Mouse (Mus musculus): ENCODE measurements at regions not wholly inside any gene's neighbourhood (a gene's known extent, or its start where the extent isn't known, plus 50 kb on each side); places are given as distances from the start of the nearest gene placed in this dataset.

DNA sequence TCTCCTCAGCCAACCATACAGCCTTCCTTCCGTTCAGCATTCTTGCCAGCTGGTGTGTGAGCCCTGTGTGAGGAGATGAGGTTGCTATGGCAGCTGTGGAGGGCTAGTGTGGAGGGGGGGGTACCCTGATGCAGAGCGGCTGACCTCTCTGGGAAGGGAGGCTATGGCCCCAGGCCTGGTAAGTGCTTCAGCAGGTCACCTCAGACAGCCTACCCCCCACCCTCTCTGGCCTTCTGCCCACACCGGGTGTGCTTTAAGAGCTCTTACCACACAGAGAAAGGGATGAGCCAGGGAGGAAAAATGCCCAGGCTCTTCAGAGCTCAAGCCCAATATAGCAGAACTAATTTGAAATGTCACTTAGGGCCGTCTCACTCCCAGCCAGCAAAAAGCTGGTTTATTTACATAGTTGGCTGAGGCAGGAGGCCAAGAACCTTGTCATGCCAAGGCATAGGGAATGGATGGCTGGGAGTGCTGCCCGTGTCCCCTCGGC is 69.1 kb upstream of the Pja1 start:
- DNase-seq: no peak

GRCm38 (mm10) chrX:99539684-99540083 is 68.6 kb upstream of the Pja1 start:
- no peak for DNase-seq

GRCm38 (mm10) chrX:99537814-99538213 is 66.7 kb upstream of the Pja1 start:
- DNase-seq: no peak

DNA sequence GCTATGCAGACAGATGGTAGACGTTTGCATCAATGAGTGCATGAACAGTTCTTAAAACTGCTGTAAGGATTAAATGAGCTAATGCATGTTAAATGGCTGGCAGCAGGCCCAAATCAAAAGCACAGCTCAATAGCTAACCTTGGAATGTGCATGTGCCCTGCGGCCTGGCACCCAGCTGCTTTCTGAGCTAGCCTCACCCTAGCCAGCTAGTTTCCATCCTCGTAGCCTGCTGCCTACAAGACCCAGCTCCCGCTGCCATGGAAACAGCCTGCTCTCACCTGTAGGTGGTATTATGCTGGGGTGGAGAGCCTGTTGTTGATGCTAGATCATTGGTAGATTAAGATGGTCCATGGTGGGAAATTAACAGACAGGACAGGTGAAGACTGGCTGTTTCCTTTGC is 63.8 kb upstream of the Pja1 start:
- DNase-seq: no peak

DNA sequence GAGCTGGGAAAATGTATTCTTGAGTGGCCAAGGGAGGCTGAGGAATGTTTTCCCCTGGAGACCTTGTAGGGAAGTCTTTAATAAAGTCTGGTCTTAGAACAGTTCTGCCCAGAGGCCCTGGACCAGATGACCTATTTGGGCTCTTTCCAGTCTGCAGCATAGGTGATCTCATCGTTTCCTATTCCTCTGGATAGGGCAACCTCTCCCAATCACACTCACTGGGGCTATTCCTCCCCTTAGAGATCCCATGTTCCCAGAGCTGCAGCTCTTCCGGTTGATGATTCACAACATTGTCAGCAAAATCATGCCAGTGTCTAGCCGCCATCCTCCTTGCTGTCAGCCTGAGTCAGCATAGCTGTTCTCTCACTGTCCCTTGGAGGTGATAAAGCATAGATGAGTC is 60.1 kb upstream of the Pja1 start:
- no peak for DNase-seq

- no peak for DNase-seq
These were observed 59.4 kb upstream of the Pja1 start for GRCm38 (mm10) chrX:99530511-99530910.

- DNase-seq: no peak
These were observed 52.2 kb upstream of the Pja1 start for GRCm38 (mm10) chrX:99523306-99523705.

- peak; percentile 59 for DNase-seq
These were observed 51.8 kb upstream of the Pja1 start for GRCm38 (mm10) chrX:99522830-99523229.

DNA sequence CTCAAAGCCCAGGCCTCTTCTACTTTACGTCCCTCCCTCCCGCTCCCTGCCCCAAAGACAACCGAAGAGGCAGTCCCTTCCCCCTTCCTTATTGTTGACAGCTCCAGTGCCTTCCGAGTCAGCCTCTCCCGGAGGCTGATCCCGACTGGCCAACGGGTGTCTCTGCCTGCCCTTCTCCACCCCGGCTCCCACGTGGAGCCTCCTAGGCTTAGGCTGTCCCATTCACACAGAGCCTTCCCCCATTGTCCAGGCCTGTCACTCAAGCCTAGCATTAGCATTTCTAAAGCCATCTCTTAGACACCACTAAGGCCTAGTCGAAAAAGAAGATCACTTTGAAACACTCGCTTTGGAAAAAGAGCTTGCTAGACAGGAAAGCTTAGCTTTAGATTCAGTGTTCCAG is 51.2 kb upstream of the Pja1 start:
- DNase-seq: no peak

DNA sequence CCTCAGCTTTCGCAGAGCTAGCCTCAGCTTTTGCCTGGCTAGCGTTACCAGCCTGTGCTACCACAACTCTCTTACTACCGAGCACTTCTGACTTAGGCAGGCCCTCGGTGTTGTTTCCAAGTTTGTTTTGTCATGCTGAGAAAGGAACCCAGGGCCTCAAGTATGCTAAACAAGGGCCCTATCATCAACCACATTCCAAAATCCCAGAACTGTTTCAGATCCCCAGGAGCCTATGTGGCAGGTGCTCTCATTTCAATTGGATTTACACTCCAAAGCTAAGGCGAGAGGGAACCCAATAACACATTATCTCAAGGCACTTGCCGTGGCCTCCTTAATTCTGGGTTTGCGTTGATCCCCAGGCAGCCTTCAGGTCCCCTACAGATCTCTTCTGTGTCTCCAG is 50.8 kb upstream of the Pja1 start:
- no peak for DNase-seq

Data from thymus, postnatal 25 days (tissue).